Mouse (Mus musculus) embryonic facial prominence, embryonic 15.5 days (tissue): ENCODE results near the gene Nell2. TPM values are rescaled to one million over a fixed set of nuclear protein-coding genes. Genes with fewer than 3 reads are reported as not detected.
"Not testable (repeated sequence)": the region's sequence is repeated elsewhere in the genome, so short reads cannot be mapped to it uniquely, and the experiment has no call there.

Experiments
- ATAC-seq: fragments of 200-750 bp; cut with Nextera tagmentation; 2 replicates; pipeline ENCODE4 v1.8.0; 2017; ENCODE audit warnings: low read depth, moderate TSS enrichment; ENCODE audit not compliant: insufficient number of reproducible peaks, low FRiP score, low TSS enrichment
- H3K27ac ChIP-seq: fragments of 300-500 bp; sonication (generic); replicated peaks from 2 replicates; pipeline ENCODE4 v1.5.1; 2015; ENCODE audit warnings: mild to moderate bottlenecking, inconsistent platforms
- H3K27me3 ChIP-seq: fragments of 300-500 bp; sonication (generic); 2 replicates; pipeline ENCODE4 v1.6.1; 2015; ENCODE audit warnings: inconsistent platforms
- H3K36me3 ChIP-seq: fragments of 300-500 bp; sonication (generic); 2 replicates; pipeline ENCODE4 v1.6.1; 2015; ENCODE audit warnings: mild to moderate bottlenecking, inconsistent platforms
- H3K4me1 ChIP-seq: fragments of 300-500 bp; sonication (generic); 2 replicates; pipeline ENCODE4 v1.6.1; 2015; ENCODE audit warnings: inconsistent platforms
- H3K4me2 ChIP-seq: fragments of 300-500 bp; sonication (generic); replicated peaks from 2 replicates; pipeline ENCODE4 v1.6.1; 2015; ENCODE audit warnings: mild to moderate bottlenecking, inconsistent platforms
- H3K4me3 ChIP-seq: fragments of 300-500 bp; sonication (generic); replicated peaks from 2 replicates; pipeline ENCODE4 v1.5.1; 2015; ENCODE audit warnings: mild to moderate bottlenecking, inconsistent platforms
- H3K9ac ChIP-seq: fragments of 300-500 bp; sonication (generic); 2 replicates; pipeline ENCODE4 v1.6.1; 2015; ENCODE audit warnings: inconsistent platforms
- H3K9me3 ChIP-seq: fragments of 300-500 bp; sonication (generic); replicated peaks from 2 replicates; pipeline ENCODE4 v1.6.1; 2016; ENCODE audit warnings: inconsistent platforms
- WGBS: fragments of 180-500 bp; shearing (Covaris S2); methylation state at CpG from one replicate; pipeline ENCODE4 v1.1.7; 2015; 5-methylcytosine and 5-hydroxymethylcytosine counted together
- polyA plus RNA-seq: library from polyadenylated mRNA; unstranded; fragments of >200 nt; fragmentation: Nextera tagmentation; extraction: Ambion mirVana; gene quantifications from 2 replicates; pipeline ENCODE4 v1.2.1, GENCODE M21; 2015

Nell2 gene
- polyA plus RNA-seq, 1 experiment from 2014 or later: 13.6 TPM

DNA sequence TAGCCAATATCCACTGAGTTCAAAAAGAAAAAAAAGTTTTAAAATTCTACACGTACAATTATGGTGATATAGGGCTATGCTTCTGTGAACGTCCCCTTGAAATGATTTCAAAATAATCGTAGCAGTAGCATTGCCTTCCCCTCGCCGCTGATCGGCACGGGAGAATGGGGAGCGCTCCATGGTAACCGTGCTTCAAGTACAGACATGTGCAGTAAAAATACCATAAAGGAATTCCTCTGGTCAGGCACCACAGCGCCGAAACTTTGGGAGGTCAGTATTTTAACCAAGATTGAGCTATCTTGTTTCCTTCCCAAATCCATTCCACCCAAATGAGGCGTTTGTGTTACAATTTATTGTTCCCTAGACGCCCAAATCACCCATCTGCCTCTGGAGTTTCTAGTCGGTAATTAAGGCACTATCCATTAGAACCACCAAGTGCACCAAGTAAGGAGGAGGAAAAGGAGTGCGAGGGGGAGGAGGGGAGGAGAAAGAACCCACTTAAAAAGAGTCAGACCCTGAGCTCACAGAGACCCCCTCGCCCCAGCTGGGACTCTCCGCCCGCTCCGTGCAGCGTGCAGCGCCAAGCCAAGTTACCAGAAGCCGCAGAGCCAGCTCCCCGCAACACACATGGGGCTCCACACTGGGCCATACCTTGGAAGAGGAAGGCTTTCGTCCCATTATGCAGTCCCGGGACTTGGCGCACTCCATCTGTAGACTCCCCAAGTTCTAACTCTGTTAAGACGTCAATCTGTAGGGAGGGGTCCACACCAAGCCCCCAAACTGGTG lies 1.5 kb downstream of the Nell2 start:
- Histone ChIP-seq H3K27ac (no peak overlapping the region), H3K4me2 (peak overlapping the region; percentile 92), H3K4me1 (peaks cover 20% of the 10 kb centered on the region), H3K9ac (no peak overlapping the region), H3K27me3 (peaks cover 31% of the 10 kb centered on the region), H3K36me3 (no peaks in the 10 kb centered on the region), H3K4me3 (peak overlapping the region; percentile 54), H3K9me3 (no peaks in the 10 kb centered on the region)
- WGBS: 2% methylated on average over 27 of the region's 27 CpGs
- no peak for ATAC-seq

DNA sequence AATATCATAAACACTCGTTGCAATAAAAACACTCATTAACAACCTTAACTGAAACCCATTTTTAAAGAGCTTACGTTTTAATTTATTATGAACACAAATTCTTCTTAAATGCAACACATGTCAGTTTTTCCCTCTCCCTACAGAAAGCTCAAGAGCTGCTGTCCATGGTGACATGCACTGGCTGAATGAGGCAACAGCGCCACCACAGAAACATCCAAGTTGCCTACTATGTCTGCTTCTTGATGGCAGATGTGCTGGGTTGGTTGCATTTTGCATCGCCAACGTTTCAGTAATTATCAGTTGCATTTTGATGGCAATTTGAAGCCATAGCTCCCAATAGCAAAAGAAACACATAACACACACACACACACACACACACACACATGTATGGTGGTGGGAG lies 2.4 kb downstream of the Nell2 start:
- no peak overlapping the region for H3K9ac ChIP-seq
- H3K27me3 ChIP-seq: peaks cover 31% of the 10 kb centered on the region
- H3K4me1 ChIP-seq: peaks cover 20% of the 10 kb centered on the region
- H3K4me2 ChIP-seq: 0 out of 2 replicates have a peak overlapping the region, but pooled peaks have one; percentile 92
- no peak for ATAC-seq
- no peak overlapping the region for H3K27ac ChIP-seq
- 10% methylated on average over 5 of the region's 5 CpGs for WGBS
- H3K36me3 ChIP-seq: no peaks in the 10 kb centered on the region
- no peaks in the 10 kb centered on the region for H3K9me3 ChIP-seq
- no peak overlapping the region for H3K4me3 ChIP-seq

DNA sequence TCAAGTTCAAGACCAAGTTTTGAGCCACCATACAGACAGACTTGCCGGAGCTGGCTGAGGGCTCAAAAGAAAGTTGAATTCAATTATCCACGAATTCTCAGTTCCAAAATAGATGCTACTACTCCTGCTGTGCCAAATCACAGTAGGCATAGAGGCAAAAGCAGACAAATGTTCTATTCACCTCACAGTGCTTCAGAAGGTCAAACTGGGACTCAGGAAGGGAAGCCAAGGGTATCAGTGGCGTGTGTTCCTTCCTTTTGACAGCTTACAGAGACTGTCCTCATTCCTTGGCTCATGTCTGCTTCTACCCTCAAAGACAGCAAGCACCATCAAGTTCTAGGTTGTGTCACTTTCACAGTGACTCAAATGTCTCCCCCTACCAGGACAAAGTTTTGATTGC lies 10.2 kb downstream of the Nell2 start:
- no peaks in the 10 kb centered on the region for H3K27me3 ChIP-seq
- ATAC-seq: no peak
- WGBS: 71% methylated on average over 3 of the region's 3 CpGs

DNA sequence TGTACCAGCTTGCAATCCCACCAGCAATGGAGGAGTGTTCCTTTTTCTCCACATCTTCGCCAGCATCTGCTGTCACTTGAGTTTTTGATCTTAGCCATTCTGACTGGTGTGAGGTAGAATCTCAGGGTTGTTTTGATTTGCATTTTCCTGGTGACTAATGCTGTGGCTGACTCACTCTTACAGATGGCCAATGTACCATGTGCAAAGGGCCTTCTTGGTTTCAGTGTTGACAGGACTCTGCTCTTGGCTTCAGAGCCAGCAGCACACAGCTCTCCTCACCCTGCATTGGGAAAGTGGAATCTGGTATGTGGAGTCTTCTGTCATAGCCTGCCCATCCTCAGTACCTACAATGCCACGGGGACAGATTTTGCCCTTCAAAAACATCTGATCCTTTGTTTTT lies 15.1 kb downstream of the Nell2 start:
- H3K36me3 ChIP-seq, H3K9ac ChIP-seq, H3K4me2 ChIP-seq, H3K4me1 ChIP-seq, H3K9me3 ChIP-seq, H3K27me3 ChIP-seq, ATAC-seq, H3K27ac ChIP-seq, H3K4me3 ChIP-seq: not testable (repeated sequence)
- 57% methylated on average over 2 of the region's 2 CpGs for WGBS

More for the DNA sequence above, 10.2 kb downstream of the Nell2 start:
- no peaks in the 10 kb centered on the region for H3K36me3 ChIP-seq
- H3K4me2 ChIP-seq: no peak overlapping the region
- H3K27ac ChIP-seq: no peak overlapping the region
- no peak overlapping the region for H3K4me3 ChIP-seq
- H3K9ac ChIP-seq: no peak overlapping the region
- no peaks in the 10 kb centered on the region for H3K9me3 ChIP-seq
- H3K4me1 ChIP-seq: no peaks in the 10 kb centered on the region

DNA sequence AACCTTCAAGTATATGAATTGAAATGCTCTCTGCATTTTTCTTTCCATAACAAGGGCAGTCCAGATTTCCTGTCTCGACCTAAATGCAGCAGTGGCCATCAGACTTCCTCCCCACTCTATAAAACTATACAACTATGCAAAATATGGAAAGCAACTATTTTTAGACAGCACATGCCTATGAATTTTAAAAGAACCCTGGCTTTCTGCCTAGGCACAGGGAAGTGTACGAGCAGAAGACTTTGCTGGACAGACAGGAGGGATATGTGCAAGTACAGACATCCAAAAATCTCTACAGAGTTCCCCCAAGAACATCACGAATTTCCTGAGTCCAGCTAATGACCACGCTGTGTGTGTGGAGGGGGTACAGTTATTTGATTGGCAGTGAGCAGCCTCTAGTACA lies 32.7 kb downstream of the Nell2 start:
- no peaks in the 10 kb centered on the region for H3K9me3 ChIP-seq
- H3K27me3 ChIP-seq: no peaks in the 10 kb centered on the region
- ATAC-seq: no peak
- H3K36me3 ChIP-seq: no peaks in the 10 kb centered on the region
- no peaks in the 10 kb centered on the region for H3K4me1 ChIP-seq
- no peak overlapping the region for H3K4me2 ChIP-seq
- 68% methylated on average over 4 of the region's 4 CpGs for WGBS
- H3K27ac ChIP-seq: no peak overlapping the region
- H3K4me3 ChIP-seq: no peak overlapping the region
- H3K9ac ChIP-seq: no peak overlapping the region

DNA sequence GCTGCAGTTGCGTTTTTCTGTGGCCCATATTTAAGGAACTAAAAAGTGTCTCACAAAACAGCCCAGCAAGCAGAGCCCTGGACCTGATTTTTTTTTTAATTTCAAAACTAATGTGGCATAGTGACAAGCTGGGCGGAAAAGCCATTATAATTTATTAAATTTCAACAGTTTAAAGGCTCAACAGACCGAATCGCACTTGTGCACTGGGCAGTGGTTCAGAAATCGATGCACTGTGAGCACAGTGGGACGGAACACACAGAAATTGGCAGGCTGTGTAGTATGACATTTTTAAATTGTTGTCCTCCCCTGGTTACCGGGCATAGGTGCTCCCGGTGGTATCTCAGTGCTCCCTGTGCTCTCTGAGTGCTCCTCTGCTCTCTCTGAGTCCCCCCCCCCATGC lies 33.2 kb downstream of the Nell2 start:
- Histone ChIP-seq H3K27me3 (no peaks in the 10 kb centered on the region), H3K9ac (no peak overlapping the region), H3K4me3 (no peak overlapping the region), H3K9me3 (no peaks in the 10 kb centered on the region), H3K4me1 (no peaks in the 10 kb centered on the region), H3K36me3 (no peaks in the 10 kb centered on the region), H3K4me2 (no peak overlapping the region), H3K27ac (no peak overlapping the region)
- whole genome bisulfite sequencing: 76% methylated on average over 8 of the region's 8 CpGs
- no peak for ATAC-seq

DNA sequence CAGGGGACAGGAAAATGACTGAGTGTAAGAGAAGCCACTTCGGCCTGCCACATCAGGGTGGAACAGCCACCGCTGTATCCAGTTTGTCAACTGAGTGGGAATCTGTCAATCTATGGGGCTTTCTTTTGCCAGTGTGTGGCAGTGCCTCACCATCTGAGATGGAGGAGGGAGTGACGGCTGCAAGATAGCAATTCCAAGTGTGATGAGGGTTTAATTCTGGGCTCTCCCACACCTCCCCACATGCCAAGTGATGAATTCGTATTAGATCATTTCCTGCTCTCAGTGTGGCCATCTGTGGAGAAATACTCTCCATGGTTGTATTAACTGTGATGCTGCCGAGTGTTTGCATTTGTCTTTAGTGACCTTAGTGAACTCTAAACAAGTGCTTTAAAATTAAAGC lies 36.2 kb downstream of the Nell2 start:
- ATAC-seq: no peak
- no peaks in the 10 kb centered on the region for H3K36me3 ChIP-seq
- 76% methylated on average over 5 of the region's 5 CpGs for whole genome bisulfite sequencing

DNA sequence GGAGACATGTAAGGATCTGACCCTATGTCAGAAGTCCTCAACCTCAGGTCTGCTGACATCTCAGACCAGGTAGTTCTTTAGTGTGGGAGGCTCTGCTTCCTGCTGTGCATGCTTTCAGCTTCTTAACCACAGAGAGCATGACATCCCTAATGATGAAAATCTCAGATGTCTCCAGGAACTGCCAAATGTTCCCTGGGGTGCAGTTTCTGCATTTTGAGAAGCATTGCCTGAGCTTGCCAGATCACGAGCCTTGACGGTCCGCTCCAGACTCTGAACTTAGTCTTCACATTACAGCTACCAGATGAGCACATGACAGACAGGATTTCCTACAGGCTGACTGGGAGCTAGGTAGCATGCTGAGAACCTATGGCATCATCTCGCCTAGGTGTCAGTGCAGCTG lies 39.2 kb downstream of the Nell2 start:
- H3K4me1 ChIP-seq: peaks cover 9% of the 10 kb centered on the region
- H3K4me2 ChIP-seq: no peak overlapping the region
- no peaks in the 10 kb centered on the region for H3K27me3 ChIP-seq
- no peaks in the 10 kb centered on the region for H3K36me3 ChIP-seq
- 36% methylated on average over 4 of the region's 4 CpGs for WGBS
- ATAC-seq: no peak
- H3K4me3 ChIP-seq: no peak overlapping the region
- no peak overlapping the region for H3K9ac ChIP-seq
- no peak overlapping the region for H3K27ac ChIP-seq
- H3K9me3 ChIP-seq: no peaks in the 10 kb centered on the region

More for the DNA sequence above, 36.2 kb downstream of the Nell2 start:
- Histone ChIP-seq H3K4me3 (no peak overlapping the region), H3K27ac (no peak overlapping the region), H3K27me3 (no peaks in the 10 kb centered on the region), H3K4me2 (no peak overlapping the region), H3K4me1 (peaks cover 9% of the 10 kb centered on the region), H3K9me3 (no peaks in the 10 kb centered on the region), H3K9ac (no peak overlapping the region)

DNA sequence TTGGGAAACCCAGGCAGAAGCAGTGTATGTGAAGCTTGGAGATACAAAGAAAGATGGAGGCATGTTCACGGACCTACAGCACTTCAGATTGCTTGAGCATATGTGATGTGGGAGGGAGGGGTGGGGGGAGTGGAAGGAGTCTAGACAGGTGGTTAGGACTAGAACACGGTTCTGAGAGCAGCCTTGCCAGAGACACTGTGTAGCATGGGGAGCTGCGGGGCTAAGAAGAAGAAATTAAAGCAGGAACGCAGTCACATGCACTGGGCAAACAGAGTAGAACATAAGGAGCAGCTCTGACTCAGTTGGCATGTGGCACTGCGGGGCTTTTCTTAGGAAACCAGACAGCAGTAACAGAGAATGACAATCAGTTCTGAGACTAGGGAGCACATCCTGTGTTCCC lies 40.4 kb downstream of the Nell2 start:
- H3K4me3 ChIP-seq: no peak overlapping the region
- H3K4me1 ChIP-seq: peaks cover 9% of the 10 kb centered on the region
- 71% methylated on average over 5 of the region's 5 CpGs for WGBS
- no peak overlapping the region for H3K9ac ChIP-seq
- no peaks in the 10 kb centered on the region for H3K9me3 ChIP-seq
- H3K27me3 ChIP-seq: no peaks in the 10 kb centered on the region
- no peak overlapping the region for H3K4me2 ChIP-seq
- no peak for ATAC-seq
- H3K27ac ChIP-seq: no peak overlapping the region
- H3K36me3 ChIP-seq: no peaks in the 10 kb centered on the region

DNA sequence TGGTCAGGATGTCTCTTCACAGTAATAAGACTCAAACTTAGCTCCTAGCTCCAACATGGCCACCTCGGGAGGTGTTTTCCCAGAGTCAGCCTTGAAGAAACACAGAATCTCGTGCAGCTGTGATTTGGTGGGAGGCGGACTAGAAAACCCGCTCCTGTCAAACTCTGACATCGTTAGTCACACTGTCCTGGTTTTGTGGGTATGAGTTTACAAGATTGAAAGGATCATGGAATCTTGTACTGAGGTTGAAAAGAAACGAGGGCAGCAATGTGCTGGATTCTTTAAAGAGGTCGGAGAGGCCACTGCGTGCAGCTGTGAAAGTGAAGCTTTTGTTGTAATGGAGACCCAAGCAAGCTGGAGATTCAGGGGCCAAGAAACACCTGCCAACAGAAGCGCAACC lies 46.4 kb downstream of the Nell2 start:
- H3K27ac ChIP-seq: no peak overlapping the region
- H3K9ac ChIP-seq: no peak overlapping the region
- no peak overlapping the region for H3K4me3 ChIP-seq
- H3K36me3 ChIP-seq: no peaks in the 10 kb centered on the region
- WGBS: 68% methylated on average over 9 of the region's 9 CpGs
- no peak for ATAC-seq
- no peaks in the 10 kb centered on the region for H3K9me3 ChIP-seq
- no peaks in the 10 kb centered on the region for H3K4me1 ChIP-seq
- no peaks in the 10 kb centered on the region for H3K27me3 ChIP-seq
- H3K4me2 ChIP-seq: no peak overlapping the region

DNA sequence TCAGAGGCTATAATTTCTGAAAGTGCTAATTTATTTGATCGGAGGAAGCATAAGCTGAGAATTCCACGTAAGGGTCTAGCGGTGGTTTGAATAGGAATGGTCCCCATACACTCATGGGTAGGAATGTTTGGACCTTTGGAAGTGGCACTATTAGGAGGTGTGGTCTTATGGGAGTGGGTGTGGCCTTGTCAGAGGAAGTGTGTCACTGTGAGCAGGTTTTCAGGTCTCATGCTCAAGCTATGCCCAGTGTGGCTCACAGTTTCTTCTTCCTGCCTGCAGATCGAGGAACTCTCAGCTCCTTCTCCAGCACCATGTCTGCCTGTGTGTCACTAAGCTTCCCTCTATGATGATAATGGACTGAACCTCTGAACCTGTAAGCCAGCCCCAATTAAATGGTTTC lies 46.8 kb downstream of the Nell2 start:
- Histone ChIP-seq H3K27me3 (no peaks in the 10 kb centered on the region), H3K4me3 (no peak overlapping the region), H3K36me3 (no peaks in the 10 kb centered on the region), H3K9ac (no peak overlapping the region), H3K27ac (no peak overlapping the region), H3K4me1 (no peaks in the 10 kb centered on the region), H3K4me2 (no peak overlapping the region), H3K9me3 (no peaks in the 10 kb centered on the region)
- no peak for ATAC-seq
- WGBS: 82% methylated on average over 4 of the region's 4 CpGs

DNA sequence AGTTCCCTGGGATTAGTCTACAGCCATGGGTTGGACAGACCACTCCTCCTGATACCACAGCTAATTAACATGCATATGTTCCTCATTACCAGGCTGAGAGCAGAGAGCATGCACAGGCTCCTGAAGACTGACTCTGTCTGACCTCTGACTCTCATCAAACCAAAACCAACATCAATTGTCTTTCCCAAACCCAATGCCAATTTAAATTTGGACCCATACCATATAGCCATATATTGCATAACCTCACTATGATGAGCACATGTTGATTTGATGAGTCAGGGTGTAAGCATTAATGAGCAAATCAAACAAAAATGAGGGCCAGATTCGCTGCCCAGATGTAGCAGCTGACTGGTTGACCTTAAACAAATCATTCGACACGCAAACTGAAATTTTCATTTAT lies 51.9 kb downstream of the Nell2 start:
- Histone ChIP-seq H3K4me3 (no peak overlapping the region), H3K9ac (no peak overlapping the region), H3K27ac (no peak overlapping the region), H3K36me3 (no peaks in the 10 kb centered on the region), H3K27me3 (no peaks in the 10 kb centered on the region), H3K9me3 (no peaks in the 10 kb centered on the region), H3K4me2 (no peak overlapping the region), H3K4me1 (no peaks in the 10 kb centered on the region)
- 67% methylated on average over 3 of the region's 3 CpGs for WGBS
- no peak for ATAC-seq
